Mouse (Mus musculus) hindbrain, embryonic 10.5 days (tissue): ENCODE data around the gene Lyrm9. TPM values are rescaled to one million over a fixed set of nuclear protein-coding genes. Genes with fewer than 3 reads are reported as not detected.
"Not testable (repeated sequence)": the region's sequence is repeated elsewhere in the genome, so short reads cannot be mapped to it uniquely, and the experiment has no call there.

ENCODE experiments used
- DNase-seq: peaks from one replicate; pipeline ENCODE4 v3.0.0-alpha.2; 2017; ENCODE audit warnings: low spot score
- H3K27ac ChIP-seq: fragments of 300-500 bp; sonication (generic); 2 replicates; pipeline ENCODE4 v1.5.1; 2016; ENCODE audit warnings: mild to moderate bottlenecking, moderate library complexity
- H3K27me3 ChIP-seq: fragments of 300-500 bp; sonication (generic); 2 replicates; pipeline ENCODE4 v1.6.1; 2016; ENCODE audit warnings: mild to moderate bottlenecking; ENCODE audit not compliant: poor library complexity, insufficient read depth, severe bottlenecking
- H3K36me3 ChIP-seq: fragments of 300-500 bp; sonication (generic); 2 replicates; pipeline ENCODE4 v1.6.1; 2016; ENCODE audit warnings: mild to moderate bottlenecking, moderate library complexity
- H3K4me1 ChIP-seq: fragments of 300-500 bp; sonication (generic); replicated peaks from 2 replicates; pipeline ENCODE4 v1.6.1; 2016; ENCODE audit warnings: mild to moderate bottlenecking
- H3K4me3 ChIP-seq: fragments of 300-500 bp; sonication (generic); 2 replicates; pipeline ENCODE4 v1.5.1; 2016; ENCODE audit warnings: mild to moderate bottlenecking, moderate library complexity
- H3K9me3 ChIP-seq: fragments of 300-500 bp; sonication (generic); 2 replicates; pipeline ENCODE4 v1.6.1; 2016; ENCODE audit warnings: mild to moderate bottlenecking, moderate library complexity
- WGBS: fragments of 180-500 bp; shearing (Covaris S2); methylation state at CpG from one replicate; pipeline ENCODE4 v1.1.7; 2016; 5-methylcytosine and 5-hydroxymethylcytosine counted together
- polyA plus RNA-seq: library from polyadenylated mRNA; unstranded; fragments of >200 nt; fragmentation: Nextera tagmentation; extraction: Ambion mirVana; gene quantifications from 2 replicates; pipeline ENCODE4 v1.2.1, GENCODE M21; 2016

Gene Lyrm9
- polyA plus RNA-seq, 1 experiment from 2014 or later: 19.8 TPM

GRCm38 (mm10) chr11:78866486-78866885 lies 40.1 kb downstream of the Lyrm9 start:
- H3K36me3 ChIP-seq: no peaks in the 10 kb centered on the region
- WGBS: 89% methylated on average over 3 of the region's 3 CpGs
- H3K4me1 ChIP-seq: no peaks in the 10 kb centered on the region
- no peaks in the 10 kb centered on the region for H3K9me3 ChIP-seq
- no peaks in the 10 kb centered on the region for H3K27me3 ChIP-seq
- no peak for DNase-seq
- no peak overlapping the region for H3K27ac ChIP-seq
- H3K4me3 ChIP-seq: no peak overlapping the region

- 74% methylated on average over 3 of the region's 3 CpGs for WGBS
- H3K4me1 ChIP-seq: peaks cover 7% of the 10 kb centered on the region; the same call in 1 of the 2 replicates
- H3K4me3 ChIP-seq: no peak overlapping the region
- no peak for DNase-seq
- no peak overlapping the region for H3K27ac ChIP-seq
- no peaks in the 10 kb centered on the region for H3K36me3 ChIP-seq
- no peaks in the 10 kb centered on the region for H3K9me3 ChIP-seq
- H3K27me3 ChIP-seq: no peaks in the 10 kb centered on the region
These were observed 41.3 kb downstream of the Lyrm9 start for GRCm38 (mm10) chr11:78867696-78868095.

- not testable (repeated sequence) for DNase-seq, H3K36me3 ChIP-seq, H3K9me3 ChIP-seq, H3K27me3 ChIP-seq, H3K4me3 ChIP-seq, H3K27ac ChIP-seq
- 97% methylated on average over 8 of the region's 8 CpGs for WGBS
- H3K4me1 ChIP-seq: peaks cover 12% of the 10 kb centered on the region; the same call in 1 of the 2 replicates
These were observed 42.8 kb downstream of the Lyrm9 start for GRCm38 (mm10) chr11:78869205-78869604.

GRCm38 (mm10) chr11:78870891-78871290 lies 44.5 kb downstream of the Lyrm9 start:
- H3K4me1 ChIP-seq: peaks cover 12% of the 10 kb centered on the region; the same call in 1 of the 2 replicates
- H3K27me3 ChIP-seq: no peaks in the 10 kb centered on the region
- no peak for DNase-seq
- H3K9me3 ChIP-seq: no peaks in the 10 kb centered on the region
- H3K27ac ChIP-seq: no peak overlapping the region
- WGBS: 86% methylated on average over 4 of the region's 4 CpGs
- no peaks in the 10 kb centered on the region for H3K36me3 ChIP-seq
- no peak overlapping the region for H3K4me3 ChIP-seq

GRCm38 (mm10) chr11:78872782-78873181 lies 46.4 kb downstream of the Lyrm9 start:
- Histone ChIP-seq H3K4me3 (no peak overlapping the region), H3K4me1 (peaks cover 12% of the 10 kb centered on the region; the same call in 1 of the 2 replicates), H3K36me3 (no peaks in the 10 kb centered on the region), H3K27ac (no peak overlapping the region), H3K9me3 (no peaks in the 10 kb centered on the region), H3K27me3 (no peaks in the 10 kb centered on the region)
- 50% methylated on average over 2 of the region's 2 CpGs for WGBS
- DNase-seq: no peak

GRCm38 (mm10) chr11:78879727-78880126 lies 53.3 kb downstream of the Lyrm9 start:
- no peaks in the 10 kb centered on the region for H3K27me3 ChIP-seq
- no peak overlapping the region for H3K27ac ChIP-seq
- DNase-seq: no peak
- H3K36me3 ChIP-seq: no peaks in the 10 kb centered on the region
- H3K4me1 ChIP-seq: no peaks in the 10 kb centered on the region
- WGBS: 92% methylated on average over 3 of the region's 3 CpGs
- no peaks in the 10 kb centered on the region for H3K9me3 ChIP-seq
- H3K4me3 ChIP-seq: no peak overlapping the region

GRCm38 (mm10) chr11:78886693-78887092 lies 60.3 kb downstream of the Lyrm9 start:
- peak; percentile 47 for DNase-seq
- peak overlapping the region; percentile 86 for H3K27ac ChIP-seq
- H3K9me3 ChIP-seq: no peaks in the 10 kb centered on the region
- H3K27me3 ChIP-seq: no peaks in the 10 kb centered on the region
- H3K4me1 ChIP-seq: peaks cover 20% of the 10 kb centered on the region
- 33% methylated on average over 1 of the region's 1 CpGs for WGBS
- H3K4me3 ChIP-seq: peak overlapping the region; percentile 23; the same call in 1 of the 2 replicates
- H3K36me3 ChIP-seq: no peaks in the 10 kb centered on the region

- no peaks in the 10 kb centered on the region for H3K27me3 ChIP-seq
- DNase-seq: peak; percentile 65
- H3K27ac ChIP-seq: peak overlapping the region; percentile 86
- peaks cover 20% of the 10 kb centered on the region for H3K4me1 ChIP-seq
- WGBS: 22% methylated on average over 9 of the region's 9 CpGs
- H3K4me3 ChIP-seq: peak overlapping the region; percentile 23
- H3K9me3 ChIP-seq: no peaks in the 10 kb centered on the region
- H3K36me3 ChIP-seq: no peaks in the 10 kb centered on the region
These were observed 61.0 kb downstream of the Lyrm9 start for GRCm38 (mm10) chr11:78887102-78887971.

- no peaks in the 10 kb centered on the region for H3K9me3 ChIP-seq
- H3K27ac ChIP-seq: no peak overlapping the region
- no peak overlapping the region for H3K4me3 ChIP-seq
- no peaks in the 10 kb centered on the region for H3K36me3 ChIP-seq
- no peaks in the 10 kb centered on the region for H3K27me3 ChIP-seq
- 93% methylated on average over 4 of the region's 4 CpGs for WGBS
- no peak for DNase-seq
- peaks cover 20% of the 10 kb centered on the region for H3K4me1 ChIP-seq
These were observed 62.8 kb downstream of the Lyrm9 start for GRCm38 (mm10) chr11:78889156-78889555.

Other genes starting within 250 kb of the Lyrm9 start
- 17.1 and 18.7 TPM in 2 replicates for gene Nlk, start 129.2 kb upstream of the Lyrm9 start, polyA plus RNA-seq
- gene Ccnq, start 74.9 kb upstream of the Lyrm9 start, polyA plus RNA-seq: 36.4 and 37.9 TPM in 2 replicates
- gene Nos2, start 94.2 kb downstream of the Lyrm9 start, polyA plus RNA-seq: 0.71 and 1.1 TPM in 2 replicates
- 4.3 and 5.7 TPM in 2 replicates for gene Lgals9, start 158.4 kb downstream of the Lyrm9 start, polyA plus RNA-seq